Mouse (Mus musculus) erythroblast, embryonic 14.5 days (primary cell): ENCODE measurements around the gene Cacna1c. TPM values are rescaled to one million over a fixed set of nuclear protein-coding genes. Genes with fewer than 3 reads are reported as not detected.

Experiments
- H3K27me3 ChIP-seq: 2 replicates; pipeline ENCODE4 v1.6.1; 2012; ENCODE audit warnings: inconsistent platforms; ENCODE audit not compliant: control insufficient read depth
- H3K36me3 ChIP-seq: 2 replicates; pipeline ENCODE4 v1.6.1; 2012; ENCODE audit warnings: mild to moderate bottlenecking, inconsistent platforms; ENCODE audit not compliant: control insufficient read depth
- H3K4me1 ChIP-seq: 2 replicates; pipeline ENCODE4 v1.6.1; 2012; ENCODE audit warnings: inconsistent platforms; ENCODE audit not compliant: control insufficient read depth
- H3K4me3 ChIP-seq: replicated peaks from 2 replicates; pipeline ENCODE3; 2012; ENCODE audit warnings: moderate library complexity, mild to moderate bottlenecking, inconsistent platforms
- H3K9me3 ChIP-seq: 2 replicates; pipeline ENCODE4 v1.6.1; 2012; ENCODE audit warnings: low read length, inconsistent platforms, mixed read lengths; ENCODE audit not compliant: control insufficient read depth
- GATA1 ChIP-seq: IDR thresholded peaks from 2 replicates; pipeline ENCODE4 v1.6.1; 2012; ENCODE audit warnings: low read length, inconsistent platforms, mixed read lengths
- TAL1 ChIP-seq: IDR thresholded peaks from 3 replicates; pipeline ENCODE4 v1.6.1; 2012; ENCODE audit warnings: low read length, inconsistent platforms, mixed read lengths
- polyA plus RNA-seq: library from polyadenylated mRNA; stranded (reverse); fragments of >175 nt; gene quantifications from 2 replicates; pipeline ENCODE4 v1.2.3, GENCODE M21; 2012

The Cacna1c gene
- polyA plus RNA-seq, 1 experiment, result 0.14 TPM

GRCm38 (mm10) chr6:118867384-118867783 lies 328.8 kb downstream of the Cacna1c start:
- Histone ChIP-seq H3K36me3 (no peaks in the 10 kb centered on the region), H3K4me3 (no peak overlapping the region), H3K9me3 (no peaks in the 10 kb centered on the region), H3K27me3 (no peaks in the 10 kb centered on the region), H3K4me1 (no peaks in the 10 kb centered on the region; the same call in 1 of the 2 replicates)
- TF ChIP-seq TAL1, result no peak
- no peak for TF ChIP-seq GATA1

GRCm38 (mm10) chr6:118866889-118867288 lies 329.3 kb downstream of the Cacna1c start:
- TF ChIP-seq TAL1 (no peak), GATA1 (no peak)
- no peaks in the 10 kb centered on the region; the same call in 1 of the 2 replicates for H3K4me1 ChIP-seq
- no peaks in the 10 kb centered on the region for H3K27me3 ChIP-seq
- H3K9me3 ChIP-seq, result no peaks in the 10 kb centered on the region
- H3K36me3 ChIP-seq, result no peaks in the 10 kb centered on the region
- H3K4me3 ChIP-seq, result no peak overlapping the region

- Histone ChIP-seq H3K4me1 (no peaks in the 10 kb centered on the region; the same call in 1 of the 2 replicates), H3K4me3 (no peak overlapping the region), H3K9me3 (no peaks in the 10 kb centered on the region), H3K36me3 (no peaks in the 10 kb centered on the region), H3K27me3 (no peaks in the 10 kb centered on the region)
- no peak for TF ChIP-seq TAL1
- TF ChIP-seq GATA1, result no peak
Observed at GRCm38 (mm10) chr6:118865777-118866380, 330.3 kb downstream of the Cacna1c start.

- H3K4me1 ChIP-seq, result no peaks in the 10 kb centered on the region
- no peaks in the 10 kb centered on the region for H3K36me3 ChIP-seq
- TF ChIP-seq GATA1 (no peak), TAL1 (no peak)
- no peaks in the 10 kb centered on the region for H3K9me3 ChIP-seq
- no peaks in the 10 kb centered on the region for H3K27me3 ChIP-seq
- no peak overlapping the region for H3K4me3 ChIP-seq
Observed at GRCm38 (mm10) chr6:118864696-118865620, 331.3 kb downstream of the Cacna1c start.

DNA sequence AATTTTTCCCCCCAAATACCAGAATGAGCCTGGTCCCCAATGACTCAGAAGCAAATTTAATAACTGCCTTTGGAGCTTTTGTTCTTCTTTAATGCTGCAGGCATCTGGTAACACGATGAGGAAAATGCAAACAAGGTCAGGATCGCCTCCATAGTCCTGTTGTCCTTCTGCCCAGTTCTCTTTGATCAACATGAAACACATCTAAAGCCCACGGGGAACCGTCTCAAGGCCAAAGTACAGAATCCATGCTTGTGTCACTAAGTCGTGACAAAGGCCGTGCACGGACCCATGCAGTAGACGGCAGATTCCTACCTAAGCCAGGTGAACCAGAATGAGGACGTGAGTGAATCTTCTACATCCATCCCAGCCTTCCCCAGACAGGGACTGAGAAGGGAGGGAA lies 333.5 kb downstream of the Cacna1c start:
- H3K9me3 ChIP-seq, result no peaks in the 10 kb centered on the region
- H3K36me3 ChIP-seq, result no peaks in the 10 kb centered on the region
- H3K4me3 ChIP-seq, result no peak overlapping the region
- TF ChIP-seq TAL1, result no peak
- no peak for TF ChIP-seq GATA1
- no peaks in the 10 kb centered on the region for H3K27me3 ChIP-seq
- H3K4me1 ChIP-seq, result no peaks in the 10 kb centered on the region

DNA sequence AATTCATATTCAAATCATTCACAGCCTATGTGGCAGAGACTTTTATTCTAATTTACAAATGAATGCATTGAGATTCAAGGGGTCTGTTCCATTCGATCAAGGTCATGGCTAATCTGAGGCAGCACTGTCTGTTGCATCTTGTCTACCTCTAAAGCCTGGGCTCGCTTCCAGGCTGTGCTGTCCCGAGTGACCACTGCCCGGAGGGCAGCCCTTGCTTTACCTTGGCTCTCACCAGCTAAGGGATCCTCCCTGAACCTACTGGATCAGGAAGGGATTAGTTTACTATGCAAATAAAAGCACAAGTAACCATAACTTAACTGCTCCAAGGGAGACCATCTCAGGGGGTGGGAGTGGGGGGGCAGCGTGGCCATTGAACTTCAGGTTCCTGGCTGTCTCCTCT lies 334.1 kb downstream of the Cacna1c start:
- Histone ChIP-seq H3K27me3 (no peaks in the 10 kb centered on the region), H3K4me1 (no peaks in the 10 kb centered on the region), H3K9me3 (no peaks in the 10 kb centered on the region), H3K4me3 (no peak overlapping the region), H3K36me3 (no peaks in the 10 kb centered on the region)
- TF ChIP-seq TAL1 (no peak), GATA1 (no peak)

DNA sequence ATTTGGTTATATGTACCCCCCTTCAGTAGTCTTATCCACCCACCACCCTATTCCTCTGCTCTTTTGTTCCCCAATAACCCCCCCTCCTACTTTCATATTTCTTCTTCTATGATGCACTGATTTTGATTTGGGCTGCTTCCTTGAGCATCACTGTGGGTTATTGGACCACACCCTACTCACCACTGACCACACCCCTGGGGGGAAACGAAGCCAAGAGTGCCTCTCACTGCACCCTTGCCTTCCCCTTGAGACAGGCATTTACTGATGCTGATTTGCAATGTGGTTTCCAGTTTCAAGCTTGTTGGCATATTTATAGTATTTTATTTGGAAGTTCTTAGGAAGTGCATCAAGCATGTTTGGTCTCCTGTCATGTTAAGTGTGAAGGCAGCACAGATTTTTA lies 337.8 kb downstream of the Cacna1c start:
- no peaks in the 10 kb centered on the region for H3K27me3 ChIP-seq
- H3K4me3 ChIP-seq, result no peak overlapping the region
- H3K4me1 ChIP-seq, result no peaks in the 10 kb centered on the region
- TF ChIP-seq GATA1, result no peak
- TF ChIP-seq TAL1, result no peak
- no peaks in the 10 kb centered on the region for H3K9me3 ChIP-seq
- H3K36me3 ChIP-seq, result no peaks in the 10 kb centered on the region

DNA sequence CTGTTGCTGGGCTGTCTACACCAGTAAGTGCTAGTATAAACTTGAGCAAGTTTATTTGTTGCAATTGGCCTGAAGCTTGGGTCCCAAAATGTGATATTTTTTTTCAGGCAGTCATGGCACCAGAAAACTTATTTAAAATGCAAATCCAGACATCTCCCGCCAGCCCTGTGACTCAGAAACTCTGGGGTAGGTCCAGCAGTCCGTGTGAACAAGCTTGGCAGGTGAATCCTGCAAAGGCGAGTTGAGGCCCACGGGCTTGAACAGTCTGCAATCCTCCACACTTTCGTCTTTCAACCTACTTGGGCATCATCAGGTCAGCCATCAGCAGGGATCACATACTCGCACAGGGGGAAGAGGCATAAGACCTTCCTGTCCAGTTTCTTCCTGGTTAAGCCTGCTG lies 344.1 kb downstream of the Cacna1c start:
- Histone ChIP-seq H3K27me3 (no peaks in the 10 kb centered on the region), H3K4me1 (peaks cover 3% of the 10 kb centered on the region), H3K4me3 (no peak overlapping the region), H3K9me3 (no peaks in the 10 kb centered on the region), H3K36me3 (no peaks in the 10 kb centered on the region)
- TF ChIP-seq TAL1, result no peak
- TF ChIP-seq GATA1, result no peak

- Histone ChIP-seq H3K4me3 (no peak overlapping the region), H3K36me3 (no peaks in the 10 kb centered on the region), H3K9me3 (no peaks in the 10 kb centered on the region), H3K4me1 (peaks cover 5% of the 10 kb centered on the region), H3K27me3 (no peaks in the 10 kb centered on the region)
- TF ChIP-seq TAL1 (no peak), GATA1 (no peak)
Observed at GRCm38 (mm10) chr6:118851086-118851485, 345.1 kb downstream of the Cacna1c start.
